Mouse (Mus musculus) gastrocnemius, adult 8-10 months (tissue): Measurements from ENCODE around the gene Micu2. TPM values are rescaled to one million over a fixed set of nuclear protein-coding genes. Genes with fewer than 3 reads are reported as not detected.
"Not testable (repeated sequence)": the region's sequence is repeated elsewhere in the genome, so short reads cannot be mapped to it uniquely, and the experiment has no call there.

Experiments
- DNase-seq, 2 experiments: peaks; one replicate each; pipeline ENCODE4 v3.0.0; 2022; ENCODE audit warnings: low spot score in 2 of 2
- total RNA-seq, 4 experiments: library from RNA; stranded (reverse); gene quantifications; 2 replicates each; pipeline ENCODE4 v1.2.4; 2022

Gene Micu2
- total RNA-seq, 4 experiments from 2014 or later, result 38.7 to 43.9 (median 41.0) TPM

- DNase-seq, result not testable (repeated sequence)
These were observed 102.8 kb downstream of the Micu2 start for GRCm38 (mm10) chr14:57896088-57896871.

DNA sequence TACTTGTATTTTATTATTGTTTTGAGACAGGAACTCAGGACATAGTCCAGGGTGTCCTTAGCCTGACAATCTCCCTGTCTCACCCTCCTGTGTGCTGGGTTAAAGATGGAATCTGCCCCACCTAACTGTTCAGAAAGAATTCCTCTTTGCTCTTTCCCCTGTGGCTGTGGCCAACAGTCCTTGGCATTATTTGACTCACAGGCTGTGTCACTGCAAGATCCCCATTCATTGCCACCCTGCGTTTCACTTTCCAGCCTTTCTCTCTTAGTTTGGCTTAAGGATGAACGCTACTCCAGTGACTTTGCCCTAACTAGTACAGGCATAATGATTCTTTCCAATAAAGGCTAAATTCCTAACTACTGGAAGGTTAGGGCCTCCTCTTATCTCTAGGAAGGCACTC lies 104.7 kb downstream of the Micu2 start:
- no peak for DNase-seq

GRCm38 (mm10) chr14:57892961-57893360 lies 106.1 kb downstream of the Micu2 start:
- no peak for DNase-seq

- peak; percentile 91 to 92 for DNase-seq
These were observed 108.8 kb downstream of the Micu2 start, which contains the start of gene Zdhhc20 for GRCm38 (mm10) chr14:57890011-57890842. Gene Zdhhc20 (minus strand): TSS chr14:57890276.

- DNase-seq, result no peak
These were observed 109.5 kb downstream of the Micu2 start for GRCm38 (mm10) chr14:57889541-57890010.

DNA sequence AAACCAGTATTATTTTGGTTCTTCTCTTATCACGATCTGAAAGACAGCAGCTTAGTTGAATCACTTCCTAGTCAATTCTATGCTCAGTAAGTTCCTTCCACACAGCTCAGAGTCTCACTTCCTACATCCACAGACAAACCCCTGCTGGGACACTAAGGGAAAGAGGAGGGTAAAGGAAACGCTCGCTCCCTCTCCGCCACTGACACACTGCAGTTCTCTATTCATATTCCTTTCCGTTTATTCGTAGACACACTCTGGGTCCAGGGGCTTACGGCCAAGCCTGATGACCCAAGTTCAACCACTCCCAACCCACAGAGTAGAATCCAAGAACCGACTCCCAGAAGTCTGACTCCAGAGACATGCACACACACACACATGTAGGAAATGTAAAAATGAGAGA lies 111.9 kb downstream of the Micu2 start:
- DNase-seq, result no peak

- no peak for DNase-seq
These were observed 113.0 kb downstream of the Micu2 start for GRCm38 (mm10) chr14:57886032-57886431.

DNA sequence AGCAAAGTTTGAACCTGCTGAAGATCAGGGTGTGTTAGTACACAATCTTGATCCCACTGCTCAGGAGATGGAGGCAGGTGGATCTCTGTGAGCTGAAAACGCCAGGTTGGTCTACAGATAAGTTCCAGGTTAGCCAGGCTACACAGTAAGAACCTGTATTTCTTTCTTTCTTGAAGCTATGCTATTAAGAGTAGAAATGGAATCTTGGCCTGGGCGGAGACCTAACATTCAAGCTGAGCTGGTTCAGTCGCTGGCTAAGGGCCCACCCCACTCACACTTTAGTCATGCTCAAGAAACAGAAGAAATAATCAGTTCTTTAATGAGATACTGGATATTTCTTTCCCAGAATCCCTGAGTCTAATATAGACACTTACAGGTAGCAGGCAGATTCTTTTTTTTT lies 115.7 kb downstream of the Micu2 start:
- no peak for DNase-seq

DNA sequence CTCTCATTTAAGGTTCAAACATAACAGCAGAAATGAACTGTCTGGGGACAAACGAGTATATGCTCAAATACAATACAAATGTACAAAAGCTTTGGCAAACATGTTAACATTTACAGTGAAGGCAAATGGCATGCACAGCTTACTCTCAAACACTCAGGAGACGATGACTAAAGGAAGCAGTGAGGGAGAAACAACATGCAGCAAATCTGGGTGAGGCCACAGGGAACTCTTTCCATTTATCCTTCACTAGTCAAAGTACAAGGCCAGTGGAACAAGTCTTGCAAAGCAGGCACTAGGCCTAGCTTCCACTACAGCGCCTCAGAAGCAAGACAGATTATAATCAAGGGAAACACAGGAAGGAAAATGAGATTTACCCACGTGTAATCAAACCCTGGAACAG lies 116.3 kb downstream of the Micu2 start:
- no peak for DNase-seq

- peak; percentile 45 to 55 for DNase-seq
These were observed 117.3 kb downstream of the Micu2 start for GRCm38 (mm10) chr14:57881793-57882192.

DNA sequence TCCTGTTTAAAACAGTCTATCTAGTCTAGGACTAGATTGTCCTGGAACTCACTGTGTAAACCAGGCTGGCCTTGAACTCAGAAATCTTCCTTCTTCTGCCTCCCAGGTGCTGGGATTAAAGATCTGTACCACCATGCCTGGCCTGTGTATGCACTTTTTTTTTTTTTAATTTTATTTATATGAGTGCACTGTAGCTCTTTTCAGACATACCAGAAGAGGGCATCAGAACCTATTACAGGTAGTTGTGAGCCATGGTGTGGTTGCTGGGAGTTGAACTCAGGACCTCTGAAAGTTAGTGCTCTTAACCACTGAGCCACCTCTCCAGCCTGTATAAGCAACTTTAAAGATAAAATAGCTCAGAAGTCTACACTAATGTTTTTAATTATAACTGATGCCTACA lies 118.0 kb downstream of the Micu2 start:
- DNase-seq, result no peak

DNA sequence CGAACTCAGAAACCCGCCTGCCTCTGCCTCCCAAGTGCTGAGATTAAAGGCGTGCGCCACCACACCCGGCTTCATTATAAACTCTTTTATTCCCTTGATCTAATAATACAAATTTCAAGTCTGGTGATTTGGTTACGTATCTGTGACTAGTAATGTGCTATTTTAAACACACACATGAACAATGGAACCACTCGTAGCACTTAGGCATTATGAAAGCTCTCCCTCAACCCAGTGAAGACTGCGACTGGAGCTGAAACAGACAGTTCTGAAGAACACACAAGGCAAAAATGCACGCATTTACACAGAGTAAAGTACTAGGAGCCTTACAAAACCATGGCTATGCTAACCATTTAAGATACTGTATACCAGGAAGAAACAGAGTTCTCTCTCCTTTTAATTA lies 121.1 kb downstream of the Micu2 start:
- DNase-seq, result no peak

GRCm38 (mm10) chr14:57866676-57867276 lies 132.3 kb downstream of the Micu2 start:
- DNase-seq, result no peak

Other genes with a start within 250 kb of the Micu2 start
- gene Lats2, start 240.9 kb downstream of the Micu2 start, total RNA-seq, result 10 to 100 TPM; 15.7 to 23.4 (median 16.7) TPM
- 10 to 100 TPM; 43.5 to 76.8 (median 67.7) TPM for gene Sap18, start 201.1 kb downstream of the Micu2 start, total RNA-seq
- not detected for gene Ska3, start 173.1 kb downstream of the Micu2 start, total RNA-seq
- 10 to 100 TPM; 62.6 to 77.1 (median 74.0) TPM for gene Mrpl57, start 173.0 kb downstream of the Micu2 start, total RNA-seq
- gene Zdhhc20, start 109.0 kb downstream of the Micu2 start, total RNA-seq, result 1 to 10 TPM; 2.2 to 3.8 (median 2.9) TPM
- gene Fgf9, start 71.3 kb upstream of the Micu2 start, total RNA-seq, result 1 to 10 TPM; 1.5 to 1.9 (median 1.8) TPM